Mouse (Mus musculus) B cell, adult 2 months (primary cell): ENCODE data around the gene Coro2a.
A peak's percentile ranks its signal among the peaks of the same experiment; 100 is the strongest.
"Not testable (repeated sequence)": the region's sequence is repeated elsewhere in the genome, so short reads cannot be mapped to it uniquely, and the experiment has no call there.

Source experiments
- DNase-seq, 2 experiments: peaks; one replicate each; pipeline ENCODE4 v3.0.0; 2022

The Coro2a gene

GRCm38 (mm10) chr4:46601844-46602423, at the start of gene Coro2a:
TSS of gene Coro2a (minus strand) at chr4:46602202.
- DNase-seq: peak; percentile 94 to 95

- DNase-seq: peak; percentile 99
These were observed 48.2 kb upstream of the Coro2a start, which contains the start of gene Tbc1d2 for GRCm38 (mm10) chr4:46650086-46650753. TSS of gene Tbc1d2 (minus strand) at chr4:46650209.

GRCm38 (mm10) chr4:46649161-46649560, 47.2 kb upstream of the Coro2a start:
- DNase-seq: no peak

- no peak for DNase-seq
These were observed 41.7 kb upstream of the Coro2a start for GRCm38 (mm10) chr4:46643676-46644112.

- DNase-seq: no peak
These were observed 41.1 kb upstream of the Coro2a start for GRCm38 (mm10) chr4:46642924-46643675.

- no peak for DNase-seq
These were observed 39.3 kb upstream of the Coro2a start for GRCm38 (mm10) chr4:46641283-46641682.

- DNase-seq: no peak
These were observed 37.9 kb upstream of the Coro2a start for GRCm38 (mm10) chr4:46639866-46640265.

GRCm38 (mm10) chr4:46637250-46637649, 35.2 kb upstream of the Coro2a start:
- DNase-seq: not testable (repeated sequence)

GRCm38 (mm10) chr4:46635702-46636430, 33.9 kb upstream of the Coro2a start:
- DNase-seq: no peak

- DNase-seq: no peak
These were observed 32.9 kb upstream of the Coro2a start for GRCm38 (mm10) chr4:46634881-46635280.

- DNase-seq: not testable (repeated sequence)
These were observed 31.6 kb upstream of the Coro2a start for GRCm38 (mm10) chr4:46633565-46633964.

GRCm38 (mm10) chr4:46632465-46632864, 30.5 kb upstream of the Coro2a start:
- no peak for DNase-seq

- peak; percentile 58 to 63 for DNase-seq
These were observed 28.4 kb upstream of the Coro2a start for GRCm38 (mm10) chr4:46630390-46630789.

GRCm38 (mm10) chr4:46628873-46629272, 26.9 kb upstream of the Coro2a start:
- DNase-seq: no peak

GRCm38 (mm10) chr4:46628081-46628480, 26.1 kb upstream of the Coro2a start:
- no peak for DNase-seq

- DNase-seq: no peak
These were observed 23.1 kb upstream of the Coro2a start for GRCm38 (mm10) chr4:46625101-46625500.

- no peak for DNase-seq
These were observed 21.0 kb upstream of the Coro2a start for GRCm38 (mm10) chr4:46623007-46623406.

- no peak for DNase-seq
These were observed 18.9 kb upstream of the Coro2a start for GRCm38 (mm10) chr4:46620946-46621345.

- peak; percentile 23 to 28 for DNase-seq
These were observed 18.3 kb upstream of the Coro2a start for GRCm38 (mm10) chr4:46620330-46620729.

- peak; percentile 55 for DNase-seq
These were observed 16.3 kb upstream of the Coro2a start for GRCm38 (mm10) chr4:46618196-46618817.

GRCm38 (mm10) chr4:46617408-46617807, 15.4 kb upstream of the Coro2a start:
- no peak for DNase-seq

GRCm38 (mm10) chr4:46614641-46615040, 12.6 kb upstream of the Coro2a start:
- DNase-seq: no peak

GRCm38 (mm10) chr4:46613618-46614017, 11.6 kb upstream of the Coro2a start:
- DNase-seq: no peak
